Mouse (Mus musculus) cerebellum, adult (tissue): Measurements from ENCODE around the gene 4930503B20Rik.

Experiments
- ATAC-seq: cut with Nextera tagmentation; 2 replicates; pipeline ENCODE4 v1.9.2; 2017; ENCODE audit warnings: mild to moderate bottlenecking, moderate library complexity, mixed read lengths; ENCODE audit not compliant: insufficient number of reproducible peaks, low FRiP score, low TSS enrichment

Gene 4930503B20Rik

DNA sequence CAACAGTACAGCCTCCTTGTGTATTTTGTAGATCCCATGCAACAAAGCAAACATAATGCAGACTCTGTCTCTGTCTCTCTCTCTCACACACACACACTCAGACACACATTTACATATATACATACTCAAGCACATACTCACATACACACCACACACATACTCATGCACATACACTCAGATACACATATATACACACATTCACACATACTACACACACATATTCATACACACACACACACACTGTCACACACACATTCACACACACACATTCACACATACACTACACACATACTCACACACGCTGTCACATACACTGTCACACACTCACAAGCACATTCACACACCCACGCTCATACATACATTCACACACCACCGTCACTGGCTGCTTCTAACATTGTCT lies 48.6 kb downstream of the 4930503B20Rik start:
- no peak for ATAC-seq

DNA sequence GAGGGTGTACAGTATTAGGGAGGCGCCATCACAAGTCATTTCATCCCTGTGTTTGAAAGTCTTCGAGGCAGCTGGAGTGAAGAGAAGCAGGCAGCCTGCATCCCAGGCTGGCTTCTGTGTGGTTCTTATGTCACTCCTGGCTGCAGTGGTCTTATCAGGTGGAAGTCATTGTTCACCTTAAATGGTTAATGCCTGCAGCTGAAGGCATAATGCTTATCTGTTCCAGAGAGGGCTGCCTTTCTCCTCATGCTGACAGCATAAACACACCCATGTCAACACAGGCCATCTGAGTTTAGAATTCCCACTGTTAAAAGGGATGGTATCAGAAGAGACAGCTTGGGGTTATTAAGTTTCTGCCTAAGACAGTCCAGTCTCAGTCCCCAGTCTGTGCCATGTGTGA lies 49.9 kb downstream of the 4930503B20Rik start:
- ATAC-seq, result no peak

DNA sequence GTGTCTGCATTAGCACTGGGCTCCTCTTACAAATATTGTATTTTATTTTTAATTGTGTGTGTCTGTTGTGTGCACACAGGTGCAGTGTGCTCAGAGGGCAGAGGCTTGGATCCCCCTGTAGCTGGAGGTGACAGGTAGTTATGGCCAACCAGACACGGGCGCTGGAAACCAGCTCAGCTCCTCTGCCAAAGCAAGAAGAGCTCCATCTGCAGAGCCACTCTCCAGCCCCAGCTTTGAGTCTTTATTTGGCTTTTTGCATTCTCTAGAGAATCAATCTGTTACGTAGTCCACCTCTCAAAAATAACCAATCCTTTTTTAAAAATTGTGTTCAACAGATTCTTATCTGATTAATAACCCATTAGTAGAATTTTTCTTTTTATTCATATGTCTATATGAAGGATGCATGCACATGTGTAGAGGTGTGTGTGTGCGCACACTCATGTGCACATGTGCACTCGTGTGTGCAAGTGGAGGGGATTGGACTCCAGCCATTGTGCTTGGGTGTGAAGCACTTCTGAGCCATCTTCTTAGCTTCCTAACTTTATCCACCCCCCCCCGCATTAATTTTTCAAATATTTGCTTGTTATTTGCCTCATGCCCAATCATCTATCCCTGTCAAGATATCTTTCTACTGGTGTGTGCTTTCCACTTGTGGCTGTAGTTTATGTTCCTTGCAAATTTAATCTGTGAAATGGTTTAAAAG lies 51.8 kb downstream of the 4930503B20Rik start:
- no peak for ATAC-seq

DNA sequence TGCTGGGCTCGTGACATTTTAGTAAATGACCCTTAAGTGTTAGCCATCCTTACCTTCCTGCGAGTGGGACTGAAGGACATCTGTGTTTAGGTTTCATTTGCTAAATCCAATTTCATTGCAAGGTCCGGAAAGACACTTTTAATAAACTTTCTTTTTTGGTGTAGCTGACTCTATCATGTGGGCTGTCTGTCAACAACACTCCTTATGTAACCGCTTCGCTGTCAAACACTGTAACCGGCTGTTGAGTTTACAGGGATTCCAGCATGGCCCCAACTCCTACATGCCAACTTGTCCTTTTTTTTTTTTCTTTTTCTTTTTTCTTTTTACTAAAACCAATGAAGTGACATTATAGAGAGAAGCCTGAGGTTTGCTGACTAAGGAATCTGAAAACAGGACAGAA lies 52.7 kb downstream of the 4930503B20Rik start:
- ATAC-seq, result no peak

DNA sequence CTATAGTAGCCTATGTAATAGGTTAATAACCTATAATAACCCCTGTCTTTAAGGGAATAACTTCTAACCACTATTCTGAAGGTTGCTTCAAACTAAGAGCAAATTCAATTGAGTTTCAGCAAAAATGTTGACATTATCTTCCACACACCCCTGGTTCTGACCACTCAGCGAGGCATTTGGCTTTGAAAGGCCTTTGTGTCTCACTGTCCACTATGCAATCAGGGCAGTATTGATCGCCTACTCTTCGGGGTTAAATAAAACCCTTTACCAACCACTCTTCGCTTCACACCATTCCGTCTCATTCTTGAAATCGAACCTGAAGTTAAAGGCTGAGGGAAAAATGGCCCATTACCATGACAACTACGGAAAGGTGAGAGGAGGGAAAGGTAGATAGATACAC lies 54.3 kb downstream of the 4930503B20Rik start:
- no peak for ATAC-seq

DNA sequence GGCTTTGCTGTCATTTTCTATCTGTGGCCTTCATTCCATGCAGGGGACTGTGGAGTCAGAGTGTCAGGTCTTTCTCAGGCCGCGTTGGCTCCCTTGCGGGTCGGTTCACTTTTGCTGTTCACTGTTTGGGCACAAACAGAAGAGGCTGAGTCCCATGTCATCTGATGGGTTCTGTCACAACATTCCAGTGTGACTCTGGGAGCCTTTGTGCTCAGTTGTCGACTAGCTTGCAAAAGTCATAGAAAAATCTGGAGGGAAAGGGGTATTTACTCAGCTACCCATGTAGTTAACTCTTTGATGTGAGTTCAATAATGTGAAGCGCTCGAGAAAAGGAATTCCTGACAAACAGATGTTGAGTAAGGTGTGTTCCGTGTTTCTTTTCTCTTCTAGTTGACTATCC lies 54.7 kb downstream of the 4930503B20Rik start:
- ATAC-seq, result no peak

DNA sequence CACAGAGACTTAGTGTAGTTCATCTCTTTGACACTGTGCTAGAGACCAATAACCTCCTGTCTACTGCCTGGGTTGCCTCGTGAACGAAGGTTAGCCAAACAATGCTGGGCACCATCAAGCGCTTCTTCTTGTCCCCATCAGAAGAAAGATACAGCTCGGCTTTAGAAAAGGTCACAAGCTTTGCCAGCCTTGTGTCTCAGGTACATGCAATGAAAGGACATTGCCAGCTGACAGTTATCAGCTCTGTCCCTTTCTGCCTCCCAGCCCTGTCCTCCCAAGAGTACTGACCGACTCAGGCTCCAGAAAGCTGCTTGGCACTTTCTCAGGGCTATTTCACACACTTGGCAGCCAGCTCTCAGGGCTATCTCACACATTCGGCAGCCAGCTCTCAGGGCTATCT lies 55.7 kb downstream of the 4930503B20Rik start:
- ATAC-seq, result no peak
